26 mouse cellular contexts compared by ENCODE assay signal in genomic region chr19:3695976-3696375, GRCm38 (mm10).
"Had no signal": no experiment of that assay in that cellular context is flagged by ENCODE, and none has a peak within 500 bp of the region (broad histone marks: within the 10 kb centered on the region; RNA-seq: fewer than 3 reads in every experiment).

No protein-coding gene starts in this region.

- H3K4me2 ChIP-seq: heart, embryonic 12.5 days; hindbrain, embryonic 12.5 days; hindbrain, embryonic 14.5 days; intestine, embryonic 15.5 days; limb, embryonic 13.5 days; limb, embryonic 15.5 days; liver, embryonic 13.5 days had no signal

- H3K36me3 ChIP-seq: heart, embryonic 10.5 days; heart, embryonic 12.5 days; hindbrain, embryonic 10.5 days; hindbrain, embryonic 12.5 days; intestine, embryonic 15.5 days; limb, embryonic 13.5 days; limb, embryonic 15.5 days; liver, embryonic 13.5 days had no signal

- H3K4me1 ChIP-seq: heart, embryonic 10.5 days; heart, embryonic 12.5 days; hindbrain, embryonic 10.5 days; hindbrain, embryonic 12.5 days; limb, embryonic 13.5 days; limb, embryonic 15.5 days had no signal

- H3K27me3 ChIP-seq: heart, embryonic 12.5 days; hindbrain, embryonic 12.5 days; intestine, embryonic 15.5 days; limb, embryonic 13.5 days; limb, embryonic 15.5 days; liver, embryonic 13.5 days had no signal

- H3K9ac ChIP-seq: heart, embryonic 12.5 days; hindbrain, embryonic 12.5 days; hindbrain, embryonic 14.5 days; intestine, embryonic 15.5 days; limb, embryonic 13.5 days; limb, embryonic 15.5 days; liver, embryonic 13.5 days had no signal

- H3K9me3 ChIP-seq: heart, embryonic 10.5 days; heart, embryonic 12.5 days; hindbrain, embryonic 10.5 days; hindbrain, embryonic 12.5 days; intestine, embryonic 15.5 days; limb, embryonic 13.5 days; limb, embryonic 15.5 days; liver, embryonic 13.5 days had no signal

- DNase-seq: gastrocnemius, postnatal 14 days; gastrocnemius, postnatal 36 days; heart, adult 18-20 months; heart, postnatal 10 days; heart, postnatal 4 days; kidney, adult 18-20 months; kidney, adult 8-10 months; kidney, postnatal 10 days; kidney, postnatal 25 days; kidney, postnatal 4 days; layer of hippocampus, adult 9-11 months; layer of hippocampus, postnatal 36 days; left cerebral cortex, postnatal 4 days; liver, embryonic 13.5 days had no signal

- H3K27ac ChIP-seq: heart, embryonic 10.5 days; hindbrain, embryonic 10.5 days; hindbrain, embryonic 12.5 days; hindbrain, embryonic 14.5 days; intestine, embryonic 15.5 days; layer of hippocampus, adult 2 months; limb, embryonic 13.5 days; limb, embryonic 15.5 days; liver, embryonic 13.5 days had no signal

- ATAC-seq: hindbrain, embryonic 16.5 days; inflammation-experienced regulatory T-cells, adult 6 months; intestine, embryonic 15.5 days; intestine, postnatal 0 days had no signal

- H3K4me3 ChIP-seq: heart, embryonic 10.5 days; heart, embryonic 12.5 days; hindbrain, embryonic 10.5 days; hindbrain, embryonic 12.5 days; intestine, embryonic 15.5 days; layer of hippocampus, adult 2 months; limb, embryonic 13.5 days; limb, embryonic 15.5 days; liver, embryonic 13.5 days had no signal
